Mouse (Mus musculus) kidney, adult 2 months (tissue): ENCODE data around the gene Cd44.

Experiments used
- CTCF ChIP-seq: fragments of 200-500 bp; conservative IDR thresholded peaks from 2 replicates; pipeline ENCODE4 v1.5.1; 2011; ENCODE audit warnings: low read depth, mild to moderate bottlenecking, control low read depth, low read length, moderate library complexity, mixed read lengths; ENCODE audit not compliant: insufficient read depth, insufficient read length
- POLR2A ChIP-seq: fragments of 200-500 bp; IDR thresholded peaks from one replicate; pipeline ENCODE4 v1.6.1; 2011; ENCODE audit warnings: low read depth, low read length, control low read depth

DNA sequence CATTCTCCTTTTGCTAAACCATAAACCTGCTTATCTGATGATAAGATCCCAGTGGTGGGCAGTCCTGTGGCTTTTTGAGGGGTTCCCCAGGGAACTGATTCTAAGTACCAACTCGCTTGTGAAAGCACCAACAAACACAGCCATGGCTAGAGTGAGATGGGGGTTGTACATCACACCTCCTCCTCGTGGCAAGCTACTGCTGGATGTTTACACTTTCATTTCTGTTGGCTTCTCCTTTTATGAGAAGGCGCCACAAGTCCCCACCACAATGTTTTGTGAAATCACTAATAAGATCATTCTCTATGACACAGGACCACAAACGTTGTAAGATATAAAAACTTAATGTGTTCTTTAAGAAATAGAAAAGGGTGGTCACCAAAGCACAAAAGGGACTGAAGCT lies 88.7 kb downstream of the Cd44 start:
- TF ChIP-seq CTCF, result no peak
- TF ChIP-seq POLR2A, result no peak
